Mouse (Mus musculus) right cerebral cortex, postnatal 10 days (tissue): Measurements from ENCODE around the gene Sh2d2a.
A peak's percentile ranks its signal among the peaks of the same experiment; 100 is the strongest.
"Not testable (repeated sequence)": the region's sequence is repeated elsewhere in the genome, so short reads cannot be mapped to it uniquely, and the experiment has no call there.

Source experiments
- DNase-seq, 2 experiments: peaks; one replicate each; pipeline ENCODE4 v3.0.0; 2021; ENCODE audit warnings: low spot score in 2 of 2

The Sh2d2a gene

GRCm38 (mm10) chr3:87855936-87856335 is 9.4 kb downstream of the Sh2d2a start:
- no peak for DNase-seq

- DNase-seq, result no peak
Measured at GRCm38 (mm10) chr3:87857666-87858065, 11.1 kb downstream of the Sh2d2a start.

GRCm38 (mm10) chr3:87859813-87860212 is 13.3 kb downstream of the Sh2d2a start:
- peak; percentile 73 to 80 for DNase-seq

GRCm38 (mm10) chr3:87864111-87864510 is 17.6 kb downstream of the Sh2d2a start:
- not testable (repeated sequence) for DNase-seq

- DNase-seq, result no peak
Measured at GRCm38 (mm10) chr3:87877730-87878129, 31.2 kb downstream of the Sh2d2a start.

GRCm38 (mm10) chr3:87884291-87884690 is 37.7 kb downstream of the Sh2d2a start:
- no peak for DNase-seq

- peak; percentile 58 to 62 for DNase-seq
Measured at GRCm38 (mm10) chr3:87884708-87885251, 38.2 kb downstream of the Sh2d2a start.

- peak; percentile 95 to 98 for DNase-seq
Measured at GRCm38 (mm10) chr3:87885281-87886003, 38.9 kb downstream of the Sh2d2a start, which contains the start of gene Prcc. TSS of gene Prcc (minus strand) at chr3:87885608.

GRCm38 (mm10) chr3:87886004-87886365 is 39.4 kb downstream of the Sh2d2a start:
- peak in 1 of 2 experiments; percentile 65 for DNase-seq

- no peak for DNase-seq
Measured at GRCm38 (mm10) chr3:87886416-87886815, 39.9 kb downstream of the Sh2d2a start.

- not testable (repeated sequence) for DNase-seq
Measured at GRCm38 (mm10) chr3:87887400-87887799, 40.8 kb downstream of the Sh2d2a start.

- DNase-seq, result no peak
Measured at GRCm38 (mm10) chr3:87891481-87891880, 44.9 kb downstream of the Sh2d2a start.

GRCm38 (mm10) chr3:87893367-87893905 is 46.9 kb downstream of the Sh2d2a start:
- DNase-seq, result no peak

GRCm38 (mm10) chr3:87899266-87899665 is 52.7 kb downstream of the Sh2d2a start:
- DNase-seq, result no peak

- no peak for DNase-seq
Measured at GRCm38 (mm10) chr3:87899776-87900175, 53.2 kb downstream of the Sh2d2a start.

- no peak for DNase-seq
Measured at GRCm38 (mm10) chr3:87901036-87901624, 54.6 kb downstream of the Sh2d2a start.

- not testable (repeated sequence) for DNase-seq
Measured at GRCm38 (mm10) chr3:87901959-87902358, 55.4 kb downstream of the Sh2d2a start.

GRCm38 (mm10) chr3:87903821-87904220 is 57.3 kb downstream of the Sh2d2a start:
- no peak for DNase-seq
